Mouse (Mus musculus): ENCODE results near the gene Gm17268. TPM values are rescaled to one million over a fixed set of nuclear protein-coding genes. Genes with fewer than 3 reads are reported as not detected.

The Gm17268 gene
- polyA plus RNA-seq, 2 experiments from 2014 or later = not detected

Other genes with a start within 250 kb of the Gm17268 start
- under 1 TPM in 1 of 2 experiments, not detected in 1; 0.36 TPM for gene 5530401A14Rik, start 177.9 kb downstream of the Gm17268 start, polyA plus RNA-seq (2017; shearing (Covaris generic))
- not detected for gene Asic2, start 70.1 kb downstream of the Gm17268 start, polyA plus RNA-seq (2017; shearing (Covaris generic))
- not detected for gene Ccl2, start 3.0 kb downstream of the Gm17268 start, polyA plus RNA-seq (2017; shearing (Covaris generic))
- gene Ccl7, start 7.2 kb upstream of the Gm17268 start, polyA plus RNA-seq (2017; shearing (Covaris generic)) = not detected
- not detected for gene Ccl11, start 19.3 kb upstream of the Gm17268 start, polyA plus RNA-seq (2017; shearing (Covaris generic))
- gene Ccl12, start 63.3 kb upstream of the Gm17268 start, polyA plus RNA-seq (2017; shearing (Covaris generic)) = not detected
- gene Ccl8, start 76.6 kb upstream of the Gm17268 start, polyA plus RNA-seq (2017; shearing (Covaris generic)) = 1 to 10 TPM in 1 of 2 experiments, not detected in 1; 2.6 TPM

All from activated CD4-positive, CD25-positive, alpha-beta regulatory T cell, adult 4 months (primary cell).